Mouse (Mus musculus): Measurements from ENCODE around the gene Zswim2.

GRCm38 (mm10) chr2:83893701-83894100, 47.3 kb downstream of the Zswim2 start:
- TF ChIP-seq CTCF (IDR thresholded peaks at IDR 0.05; ENCODE audit: control insufficient read depth, insufficient read depth, low read length) (no peak), POLR2A (IDR thresholded peaks at IDR 0.05; ENCODE audit: borderline replicate concordance, control insufficient read depth, low read depth, low read length) (no peak)

Data from bone marrow, adult 2 months (tissue).